Mouse (Mus musculus) heart, postnatal 25 days (tissue): ENCODE data around the gene Socs7. TPM values are rescaled to one million over a fixed set of nuclear protein-coding genes. Genes with fewer than 3 reads are reported as not detected.
"Not testable (repeated sequence)": the region's sequence is repeated elsewhere in the genome, so short reads cannot be mapped to it uniquely, and the experiment has no call there.

Experiments used
- DNase-seq: peaks from one replicate; pipeline ENCODE4 v3.0.0; 2022; ENCODE audit warnings: low spot score
- intact Hi-C: fragments of 180-260 bp; cut with DNase I; formaldehyde crosslinking; loops from one replicate; pipeline ENCODE4 v1.15.1; 2025
- total RNA-seq, 2 experiments: library from RNA; stranded (reverse); gene quantifications; 2 replicates each; pipeline ENCODE4 v1.2.3; 2021

The Socs7 gene
- total RNA-seq, 2 experiments from 2014 or later, result 17.9 to 19.9 TPM

DNA sequence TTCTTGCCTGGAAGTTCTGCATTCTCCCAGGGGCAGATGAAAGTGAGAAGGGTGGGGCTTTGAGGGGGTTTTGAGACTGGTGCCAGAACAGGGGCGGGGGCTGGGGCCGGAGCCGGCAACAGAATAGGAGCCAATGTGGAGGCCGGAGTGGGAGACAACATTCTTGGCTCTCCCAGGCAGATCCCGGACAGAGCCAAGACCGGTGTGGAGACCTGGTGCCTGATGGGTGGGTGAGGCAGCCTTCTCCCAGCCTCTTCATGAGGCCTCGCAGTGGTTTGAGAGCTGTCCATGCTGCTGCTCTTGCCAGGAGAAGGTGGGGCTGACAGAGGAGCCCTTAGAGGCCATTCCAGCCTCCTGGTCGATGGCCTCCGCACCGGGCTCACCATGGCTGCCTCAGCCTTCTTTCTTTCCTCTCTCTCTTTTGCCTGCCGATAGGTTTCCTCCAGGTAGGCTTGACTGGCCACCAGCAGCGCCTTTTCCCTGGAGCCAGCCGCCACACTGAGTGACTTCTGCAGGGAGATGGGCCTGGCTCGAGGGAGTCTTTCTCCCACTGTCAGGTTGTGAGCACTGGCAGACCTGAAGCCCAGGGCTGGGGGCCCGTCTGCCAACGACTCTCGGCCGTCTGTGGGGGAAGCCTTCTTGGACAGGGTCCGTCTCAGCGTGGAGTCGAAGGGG, 23.9 kb upstream of the Socs7 start:
- intact Hi-C loops, result no loop called here
- DNase-seq, result no peak

DNA sequence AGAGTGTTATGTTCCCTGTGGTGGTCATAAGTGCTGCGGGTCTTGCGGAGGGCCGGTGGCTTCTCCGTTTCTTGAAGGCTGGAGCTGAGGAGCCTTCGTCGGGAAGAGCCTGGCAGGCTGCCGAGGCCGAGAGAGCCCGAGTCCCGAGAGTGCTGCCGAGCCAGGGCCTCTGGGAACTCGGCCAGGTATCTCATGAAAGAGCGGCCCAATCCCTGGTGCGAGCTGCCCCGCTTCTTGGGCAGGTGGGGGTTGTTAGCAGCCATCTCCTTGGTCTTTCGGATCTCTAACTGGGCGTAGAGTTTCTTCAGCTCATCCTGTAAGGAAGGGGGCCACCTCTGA, 23.4 kb upstream of the Socs7 start:
- DNase-seq, result peak; percentile 42
- intact Hi-C loops, result no loop called here

- no peak for DNase-seq
- intact Hi-C loops, result no loop called here
Observed at GRCm38 (mm10) chr11:97343175-97343574, 19.2 kb upstream of the Socs7 start.

GRCm38 (mm10) chr11:97343619-97344018, 18.7 kb upstream of the Socs7 start:
- no peak for DNase-seq
- intact Hi-C loops, result no loop called here

GRCm38 (mm10) chr11:97345446-97345845, 16.9 kb upstream of the Socs7 start:
- intact Hi-C loops, result no loop called here
- no peak for DNase-seq

DNA sequence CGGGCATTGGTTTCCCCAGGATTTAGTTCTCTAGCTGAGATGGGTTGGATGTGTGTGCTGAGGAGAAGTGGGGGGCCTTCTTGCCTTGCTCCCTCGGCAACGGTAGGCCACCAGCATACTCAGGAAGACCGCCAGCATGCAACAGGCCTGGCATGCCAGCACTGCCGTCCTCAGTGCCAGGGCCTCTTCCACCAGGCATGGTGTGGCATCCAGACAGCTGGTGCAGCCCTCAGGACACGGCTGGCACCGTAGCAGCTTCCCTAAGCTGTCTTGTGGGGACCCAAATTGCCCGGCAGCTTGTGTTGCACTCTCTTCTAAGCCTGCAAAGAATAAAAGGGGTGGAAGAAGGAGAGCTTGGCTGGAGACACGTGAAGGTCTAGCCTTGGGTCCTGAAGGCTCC, 16.0 kb upstream of the Socs7 start:
- intact Hi-C loops, result no loop called here
- DNase-seq, result no peak

- DNase-seq, result no peak
- intact Hi-C loops, result no loop called here
Observed at GRCm38 (mm10) chr11:97347291-97347690, 15.1 kb upstream of the Socs7 start.

- intact Hi-C loops, result no loop called here
Observed at GRCm38 (mm10) chr11:97350035-97350434, 12.3 kb upstream of the Socs7 start.

GRCm38 (mm10) chr11:97352027-97352684, 10.2 kb upstream of the Socs7 start, which contains the start of gene Gpr179:
Gene Gpr179 (minus strand): TSS chr11:97352077.
- intact Hi-C loops, result no loop called here
- no peak for DNase-seq

More at GRCm38 (mm10) chr11:97350035-97350434, 12.3 kb upstream of the Socs7 start:
- no peak for DNase-seq

DNA sequence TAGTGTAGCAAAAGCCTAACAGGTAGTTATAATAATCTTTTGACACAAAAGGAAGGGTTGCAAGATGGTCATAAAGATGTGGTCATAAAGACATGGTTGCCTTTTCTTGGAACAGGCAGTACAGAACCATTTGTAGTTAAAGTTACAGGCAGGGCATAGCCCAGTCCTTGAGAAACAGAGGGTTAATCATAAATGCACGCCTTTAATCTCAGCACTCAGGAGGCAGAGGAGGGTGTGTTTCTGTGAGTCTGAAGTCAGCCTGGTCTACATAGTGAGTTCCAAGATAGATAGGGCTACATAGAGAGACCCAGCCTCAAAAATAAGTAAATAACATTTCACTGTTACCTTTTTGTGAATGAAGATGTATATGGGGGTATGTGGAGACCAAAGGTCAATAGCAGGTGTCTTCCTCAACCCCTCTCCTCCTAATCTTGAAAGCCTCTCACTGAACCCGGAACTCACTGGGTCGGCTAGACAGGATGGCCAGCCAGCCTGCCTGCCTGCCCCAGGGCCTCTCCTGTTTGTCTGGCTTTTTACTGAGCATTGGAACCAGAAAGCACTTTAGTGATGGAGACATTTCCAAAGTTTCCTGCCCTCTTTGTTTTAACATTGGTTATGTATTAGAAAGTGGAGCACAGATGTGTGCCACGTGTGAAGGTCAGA, 9.3 kb upstream of the Socs7 start:
- intact Hi-C loops, result no loop called here
- DNase-seq, result no peak

- intact Hi-C loops, result no loop called here
- no peak for DNase-seq
Observed at GRCm38 (mm10) chr11:97354646-97355045, 7.7 kb upstream of the Socs7 start.

GRCm38 (mm10) chr11:97355247-97355646, 7.1 kb upstream of the Socs7 start:
- intact Hi-C loops, result no loop called here
- DNase-seq, result no peak

DNA sequence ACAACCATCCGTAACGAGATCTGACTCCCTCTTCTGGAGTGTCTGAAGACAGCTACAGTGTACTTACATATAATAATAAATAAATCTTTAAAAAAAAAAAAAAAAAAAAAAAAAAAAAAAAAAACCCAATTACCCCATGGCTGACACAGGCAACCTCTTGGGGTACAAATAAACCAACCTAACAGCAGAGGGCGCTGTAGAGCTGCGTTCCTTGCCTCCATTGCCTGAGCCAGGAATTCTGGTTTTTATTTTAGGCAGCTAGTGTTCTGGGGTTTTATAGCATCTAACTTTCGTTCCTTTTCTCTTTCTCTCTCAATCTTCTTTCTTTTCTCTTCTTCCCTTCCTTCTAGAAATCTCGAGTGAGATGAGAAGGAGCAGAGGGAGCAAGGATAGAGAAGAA, 4.7 kb upstream of the Socs7 start:
- DNase-seq, result not testable (repeated sequence)
- intact Hi-C loops, result loop anchor here (1.0 to 2.0 kb wide), 2 partner anchors 43 to 117 kb away; no protein-coding TSS in a partner anchor

DNA sequence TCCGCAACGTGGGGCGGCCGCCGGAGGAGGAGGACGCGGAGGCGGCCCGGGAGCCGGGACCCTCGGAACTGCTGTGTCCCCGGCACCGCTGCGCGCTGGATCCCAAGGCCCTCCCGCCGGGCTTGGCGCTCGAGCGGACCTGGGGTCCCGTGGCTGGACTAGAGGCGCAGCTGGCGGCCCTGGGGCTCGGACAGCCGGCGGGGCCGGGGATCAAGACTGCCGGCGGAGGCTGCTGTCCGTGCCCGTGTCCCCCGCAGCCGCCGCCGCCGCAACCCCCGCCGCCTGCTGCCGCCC, 245 bp downstream of the Socs7 start:
- intact Hi-C loops, result no loop called here
- no peak for DNase-seq

DNA sequence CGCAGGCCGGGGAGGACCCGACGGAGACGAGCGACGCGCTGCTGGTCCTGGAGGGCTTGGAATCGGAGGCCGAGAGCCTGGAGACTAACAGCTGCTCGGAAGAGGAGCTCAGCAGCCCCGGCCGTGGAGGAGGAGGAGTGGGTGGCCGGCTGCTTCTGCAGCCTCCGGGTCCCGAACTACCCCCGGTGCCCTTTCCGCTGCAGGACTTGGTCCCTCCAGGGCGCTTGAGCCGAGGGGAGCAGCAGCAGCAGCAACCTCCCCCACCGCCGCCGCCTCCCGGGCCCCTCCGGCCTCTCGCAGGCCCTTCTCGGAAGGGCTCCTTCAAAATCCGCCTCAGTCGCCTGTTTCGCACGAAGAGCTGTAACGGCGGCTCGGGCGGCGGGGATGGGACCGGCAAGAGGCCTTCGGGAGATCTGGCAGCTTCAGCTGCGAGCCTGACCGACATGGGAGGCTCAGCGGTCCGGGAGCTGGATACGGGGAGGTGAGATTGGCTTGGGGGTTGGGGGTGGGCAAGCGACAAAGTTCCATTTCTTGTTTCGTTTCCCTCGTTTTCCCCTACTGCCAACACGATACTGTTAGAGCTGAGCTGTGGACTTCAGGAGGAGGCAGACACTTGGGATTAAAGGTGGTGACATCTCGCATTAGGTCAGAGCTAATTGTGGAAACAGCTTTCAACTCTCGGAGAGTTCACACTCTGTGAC, 742 bp downstream of the Socs7 start:
- intact Hi-C loops, result no loop called here
- peak; percentile 4 for DNase-seq

GRCm38 (mm10) chr11:97363644-97363995, 1.3 kb downstream of the Socs7 start:
- intact Hi-C loops, result no loop called here
- no peak for DNase-seq

DNA sequence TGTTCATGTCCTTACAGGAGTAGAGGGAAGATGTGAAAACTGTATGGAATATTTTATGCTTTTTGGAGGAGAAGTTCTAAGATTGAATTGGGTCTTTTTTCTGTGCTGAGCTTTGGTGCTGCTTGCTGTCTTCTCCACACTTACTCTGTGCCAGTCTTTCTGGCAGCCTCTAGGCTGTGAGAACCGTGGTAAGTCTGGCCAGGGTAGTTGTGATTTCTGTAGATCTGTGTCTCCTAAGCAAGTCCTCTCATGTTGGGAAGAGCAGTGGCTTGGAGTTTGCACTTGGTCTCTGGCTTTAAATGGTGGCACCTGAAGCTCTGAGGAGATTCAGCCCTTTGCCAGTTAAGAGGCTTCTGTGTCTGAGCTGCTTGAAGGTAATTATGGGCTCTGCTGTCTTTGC, 3.2 kb downstream of the Socs7 start:
- DNase-seq, result no peak
- intact Hi-C loops, result no loop called here

GRCm38 (mm10) chr11:97368501-97368900, 6.2 kb downstream of the Socs7 start:
- no peak for DNase-seq
- intact Hi-C loops, result no loop called here

GRCm38 (mm10) chr11:97370329-97371091, 8.2 kb downstream of the Socs7 start:
- intact Hi-C loops, result no loop called here
- no peak for DNase-seq

- intact Hi-C loops, result no loop called here
- no peak for DNase-seq
Observed at GRCm38 (mm10) chr11:97372159-97372864, 10.0 kb downstream of the Socs7 start.
